Mouse (Mus musculus): ENCODE data around the gene Klhdc2. TPM values are rescaled to one million over a fixed set of nuclear protein-coding genes. Genes with fewer than 3 reads are reported as not detected.

The Klhdc2 gene
- total RNA-seq (2021) = 100 to 1,000 TPM; 143 to 148 TPM
- long read RNA-seq, experiment 1, transcript Klhdc2-201 (13 exons, 1,905 nt) = major isoform, 320 of 343 reads
- long read RNA-seq, experiment 1, partial matches to known transcripts = 10 of 343 reads
- long read RNA-seq, experiment 1, other reads (novel, unspliced or antisense) = 13 of 343 reads
- long read RNA-seq, experiment 2, transcript Klhdc2-201 (13 exons, 1,905 nt) = major isoform, 260 of 282 reads
- long read RNA-seq, experiment 2, partial matches to known transcripts = 15 of 282 reads
- long read RNA-seq, experiment 2, other reads (novel, unspliced or antisense) = 7 of 282 reads

- DNase-seq (ENCODE audit: low spot score in 2 of 2) = peak; percentile 82 to 90
Observed at GRCm38 (mm10) chr12:69296511-69297410, at the start of gene Klhdc2. TSS of gene Klhdc2 (plus strand) at chr12:69296681.

- DNase-seq (ENCODE audit: low spot score in 2 of 2) = no peak
Observed at GRCm38 (mm10) chr12:69249766-69250165, 46.7 kb upstream of the Klhdc2 start.

GRCm38 (mm10) chr12:69250756-69251155 is 45.7 kb upstream of the Klhdc2 start:
- no peak for DNase-seq (ENCODE audit: low spot score in 2 of 2)

GRCm38 (mm10) chr12:69253806-69254205 is 42.7 kb upstream of the Klhdc2 start:
- DNase-seq (ENCODE audit: low spot score in 2 of 2) = no peak

- DNase-seq (ENCODE audit: low spot score in 2 of 2) = no peak
Observed at GRCm38 (mm10) chr12:69257836-69258235, 38.6 kb upstream of the Klhdc2 start.

- DNase-seq (ENCODE audit: low spot score in 2 of 2) = no peak
Observed at GRCm38 (mm10) chr12:69262251-69262650, 34.2 kb upstream of the Klhdc2 start.

- DNase-seq (ENCODE audit: low spot score in 2 of 2) = no peak
Observed at GRCm38 (mm10) chr12:69265031-69265430, 31.4 kb upstream of the Klhdc2 start.

- DNase-seq (ENCODE audit: low spot score in 2 of 2) = peak in 1 of 2 experiments; percentile 3
Observed at GRCm38 (mm10) chr12:69267956-69268632, 28.4 kb upstream of the Klhdc2 start.

- no peak for DNase-seq (ENCODE audit: low spot score in 2 of 2)
Observed at GRCm38 (mm10) chr12:69268956-69269355, 27.5 kb upstream of the Klhdc2 start.

GRCm38 (mm10) chr12:69279931-69280469 is 16.5 kb upstream of the Klhdc2 start:
- DNase-seq (ENCODE audit: low spot score in 2 of 2) = no peak

GRCm38 (mm10) chr12:69280915-69281314 is 15.6 kb upstream of the Klhdc2 start:
- no peak for DNase-seq (ENCODE audit: low spot score in 2 of 2)

- DNase-seq (ENCODE audit: low spot score in 2 of 2) = no peak
Observed at GRCm38 (mm10) chr12:69283146-69283545, 13.3 kb upstream of the Klhdc2 start.

GRCm38 (mm10) chr12:69287535-69287934 is 8.9 kb upstream of the Klhdc2 start:
- no peak for DNase-seq (ENCODE audit: low spot score in 2 of 2)

GRCm38 (mm10) chr12:69288699-69289098 is 7.8 kb upstream of the Klhdc2 start:
- no peak for DNase-seq (ENCODE audit: low spot score in 2 of 2)

- DNase-seq (ENCODE audit: low spot score in 2 of 2) = no peak
Observed at GRCm38 (mm10) chr12:69292401-69292800, 4.1 kb upstream of the Klhdc2 start.

GRCm38 (mm10) chr12:69293815-69294214 is 2.7 kb upstream of the Klhdc2 start:
- DNase-seq (ENCODE audit: low spot score in 2 of 2) = no peak

GRCm38 (mm10) chr12:69294936-69295335 is 1.5 kb upstream of the Klhdc2 start:
- DNase-seq (ENCODE audit: low spot score in 2 of 2) = no peak

- DNase-seq (ENCODE audit: low spot score in 2 of 2) = no peak
Observed at GRCm38 (mm10) chr12:69295651-69296050, 830 bp upstream of the Klhdc2 start.

GRCm38 (mm10) chr12:69297411-69298150 is 1.1 kb downstream of the Klhdc2 start:
- no peak for DNase-seq (ENCODE audit: low spot score in 2 of 2)

- no peak for DNase-seq (ENCODE audit: low spot score in 2 of 2)
Observed at GRCm38 (mm10) chr12:69298281-69298680, 1.8 kb downstream of the Klhdc2 start.

GRCm38 (mm10) chr12:69299231-69299630 is 2.8 kb downstream of the Klhdc2 start:
- no peak for DNase-seq (ENCODE audit: low spot score in 2 of 2)

All from left cerebral cortex, adult 18-20 months (tissue).